Mouse (Mus musculus) hindbrain, embryonic 11.5 days (tissue): ENCODE data around the gene Cgas. TPM values are rescaled to one million over a fixed set of nuclear protein-coding genes. Genes with fewer than 3 reads are reported as not detected.
A peak's percentile ranks its signal among the peaks of the same experiment; 100 is the strongest.
"Not testable (repeated sequence)": the region's sequence is repeated elsewhere in the genome, so short reads cannot be mapped to it uniquely, and the experiment has no call there.

Experiments used
- ATAC-seq: fragments of 200-750 bp; cut with Nextera tagmentation; 2 replicates; pipeline ENCODE4 v1.8.0; 2017; ENCODE audit warnings: mild to moderate bottlenecking, moderate TSS enrichment, moderate library complexity; ENCODE audit not compliant: low FRiP score
- DNase-seq: peaks from one replicate; pipeline ENCODE4 v3.0.0-alpha.2; 2015; ENCODE audit warnings: low spot score
- H3K27ac ChIP-seq: fragments of 300-500 bp; sonication (generic); 2 replicates; pipeline ENCODE4 v1.5.1; 2014; ENCODE audit warnings: mild to moderate bottlenecking, low read depth, low read length
- H3K27me3 ChIP-seq: fragments of 300-500 bp; sonication (generic); 2 replicates; pipeline ENCODE4 v1.6.1; 2014; ENCODE audit warnings: mild to moderate bottlenecking, low read length, moderate library complexity, mixed read lengths; ENCODE audit not compliant: control insufficient read depth, insufficient read depth
- H3K36me3 ChIP-seq: fragments of 300-500 bp; sonication (generic); 2 replicates; pipeline ENCODE4 v1.6.1; 2014; ENCODE audit warnings: mild to moderate bottlenecking, low read length, moderate library complexity, mixed read lengths; ENCODE audit not compliant: control insufficient read depth, insufficient read depth
- H3K4me1 ChIP-seq: fragments of 300-500 bp; sonication (generic); replicated peaks from 2 replicates; pipeline ENCODE4 v1.6.1; 2014; ENCODE audit warnings: low read length, mixed read lengths; ENCODE audit not compliant: control insufficient read depth, insufficient read depth
- H3K4me2 ChIP-seq: fragments of 300-500 bp; sonication (generic); replicated peaks from 2 replicates; pipeline ENCODE4 v1.6.1; 2014; ENCODE audit warnings: mild to moderate bottlenecking, low read depth, low read length
- H3K4me3 ChIP-seq: fragments of 300-500 bp; sonication (generic); 2 replicates; pipeline ENCODE4 v1.5.1; 2014; ENCODE audit warnings: low read depth, low read length
- H3K9ac ChIP-seq: fragments of 300-500 bp; sonication (generic); 2 replicates; pipeline ENCODE4 v1.6.1; 2014; ENCODE audit warnings: low read depth, low read length
- H3K9me3 ChIP-seq: fragments of 300-500 bp; sonication (generic); 2 replicates; pipeline ENCODE4 v1.6.1; 2016; ENCODE audit warnings: low read length; ENCODE audit not compliant: control insufficient read depth
- WGBS: fragments of 180-500 bp; shearing (Covaris S2); extraction: QIAGEN DNeasy Blood & Tissue Kit; methylation state at CpG from one replicate; pipeline ENCODE4 v1.1.7; 2014; 5-methylcytosine and 5-hydroxymethylcytosine counted together
- polyA plus RNA-seq: library from polyadenylated mRNA; unstranded; fragments of >200 nt; fragmentation: Nextera tagmentation; extraction: Ambion mirVana; gene quantifications from 2 replicates; pipeline ENCODE4 v1.2.1, GENCODE M21; 2014

Gene Cgas
- polyA plus RNA-seq, 1 experiment from 2014 or later, result 0.79 TPM

DNA sequence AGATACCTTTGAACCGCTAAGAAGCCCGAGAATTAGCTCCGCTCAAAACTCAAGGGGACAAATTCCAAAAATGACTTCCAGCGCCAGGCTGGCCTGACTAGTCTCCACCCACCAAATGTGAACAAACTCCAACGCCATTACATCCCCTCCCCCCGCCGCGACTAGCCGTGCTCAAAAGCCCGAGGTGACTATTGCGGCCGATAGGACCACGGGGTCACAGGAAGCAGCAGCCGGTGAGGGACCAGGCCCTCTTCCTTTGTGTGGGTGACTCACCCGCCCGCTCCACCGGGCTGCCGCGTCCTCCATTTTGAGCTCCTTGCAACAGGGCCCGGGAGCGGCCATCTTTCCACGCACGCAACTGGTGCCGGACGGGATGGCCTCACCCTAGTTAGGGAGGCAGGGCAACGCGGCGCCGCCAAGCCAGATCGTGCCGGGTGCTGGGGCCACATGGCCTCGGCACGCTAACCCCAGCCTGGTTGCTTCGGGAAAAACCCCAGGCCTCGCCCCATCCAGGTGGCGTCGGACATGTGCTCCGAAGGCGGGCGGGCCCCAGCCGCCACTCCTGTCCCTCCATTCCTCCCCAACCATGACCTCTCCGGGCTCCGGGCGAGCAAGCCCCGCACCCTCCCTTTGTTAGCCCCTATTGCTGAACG lies 37.8 kb upstream of the Cgas start:
- ATAC-seq, result peak; percentile 43
- Histone ChIP-seq H3K27ac (peak overlapping the region; percentile 95), H3K36me3 (peaks cover 4% of the 10 kb centered on the region), H3K4me1 (no peaks in the 10 kb centered on the region), H3K27me3 (no peaks in the 10 kb centered on the region), H3K4me2 (peak overlapping the region; percentile 44), H3K9me3 (no peaks in the 10 kb centered on the region), H3K9ac (peak overlapping the region; percentile 99), H3K4me3 (peak overlapping the region; percentile 99)
- DNase-seq, result peak; percentile 81
- 0% methylated on average over 46 of the region's 46 CpGs for WGBS

DNA sequence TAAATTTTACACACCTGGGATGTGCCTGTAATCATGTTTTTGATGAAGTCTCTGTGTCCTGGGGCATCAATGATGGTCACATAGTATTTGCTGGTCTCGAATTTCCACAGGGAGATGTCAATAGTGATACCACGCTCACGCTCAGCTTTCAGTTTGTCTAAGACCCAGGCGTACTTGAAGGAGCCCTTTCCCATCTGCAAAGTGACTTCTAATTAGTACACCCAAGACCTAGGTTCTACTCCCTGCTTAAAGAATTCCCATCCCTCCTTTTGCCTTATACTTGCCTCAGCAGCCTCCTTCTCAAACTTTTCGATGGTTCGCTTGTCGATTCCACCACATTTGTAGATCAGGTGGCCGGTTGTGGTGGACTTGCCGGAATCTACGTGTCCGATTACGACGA lies 37.2 kb upstream of the Cgas start:
- Histone ChIP-seq H3K27ac (peak overlapping the region; percentile 95; the same call in 1 of the 2 replicates), H3K4me2 (peak overlapping the region; percentile 44), H3K9ac (peak overlapping the region; percentile 99), H3K4me3 (peak overlapping the region; percentile 99)
- H3K27me3 ChIP-seq, DNase-seq, ATAC-seq, H3K9me3 ChIP-seq, H3K4me1 ChIP-seq, H3K36me3 ChIP-seq: not testable (repeated sequence)
- WGBS, result under 1% methylated on average over 13 of the region's 13 CpGs

DNA sequence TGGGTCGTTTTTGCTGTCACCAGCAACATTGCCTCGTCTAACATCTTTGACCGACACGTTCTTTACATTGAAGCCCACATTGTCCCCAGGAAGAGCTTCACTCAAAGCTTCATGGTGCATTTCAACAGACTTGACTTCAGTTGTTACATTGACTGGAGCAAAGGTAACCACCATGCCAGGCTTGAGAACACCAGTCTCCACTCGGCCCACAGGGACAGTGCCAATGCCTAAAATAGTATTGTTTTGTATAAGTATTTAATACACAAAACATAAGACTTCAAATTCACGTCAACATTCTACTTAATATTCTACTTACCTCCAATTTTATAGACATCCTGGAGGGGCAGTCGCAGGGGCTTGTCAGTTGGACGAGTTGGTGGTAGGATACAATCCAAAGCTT lies 36.3 kb upstream of the Cgas start:
- not testable (repeated sequence) for H3K9me3 ChIP-seq, H3K4me1 ChIP-seq, H3K36me3 ChIP-seq, DNase-seq, H3K27me3 ChIP-seq, ATAC-seq
- H3K27ac ChIP-seq, result 0 out of 2 replicates have a peak overlapping the region, but pooled peaks have one; percentile 9
- 36% methylated on average over 8 of the region's 8 CpGs for WGBS
- peak overlapping the region; percentile 99 for H3K4me3 ChIP-seq
- peak overlapping the region; percentile 37; the same call in 1 of the 2 replicates for H3K9ac ChIP-seq
- H3K4me2 ChIP-seq, result peak overlapping the region; percentile 44

DNA sequence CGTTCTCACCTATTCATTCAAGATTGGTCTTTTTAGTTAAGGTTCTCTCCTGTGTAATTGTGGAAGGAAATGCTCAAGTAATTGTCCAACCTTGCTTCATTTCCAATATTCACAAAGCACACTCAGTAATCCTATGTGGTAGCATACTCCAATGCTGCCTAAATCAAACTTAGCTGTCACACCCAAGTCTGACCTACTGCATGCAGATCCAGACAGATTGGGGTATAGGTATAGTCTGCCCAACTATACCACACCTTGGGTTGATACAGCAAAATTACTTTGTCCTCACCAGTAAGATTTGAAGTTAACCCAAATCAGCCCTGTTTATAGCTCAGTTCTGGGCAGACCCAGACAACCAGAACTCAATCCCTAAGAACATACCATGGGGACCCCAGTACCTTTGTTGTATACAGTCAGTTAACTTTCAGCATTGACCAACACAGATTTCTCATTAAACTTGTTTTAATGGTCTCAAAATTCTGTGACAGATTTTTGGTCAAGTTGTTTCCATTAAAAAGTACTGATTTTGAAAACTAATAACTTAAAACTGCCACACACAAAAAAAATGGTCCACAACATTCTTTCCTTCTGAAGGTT lies 35.1 kb upstream of the Cgas start:
- not testable (repeated sequence) for H3K4me2 ChIP-seq, ATAC-seq, H3K4me1 ChIP-seq, H3K9ac ChIP-seq, H3K36me3 ChIP-seq, H3K9me3 ChIP-seq, H3K4me3 ChIP-seq, DNase-seq, H3K27ac ChIP-seq, H3K27me3 ChIP-seq
- WGBS, result 68% methylated on average over 1 of the region's 1 CpGs

DNA sequence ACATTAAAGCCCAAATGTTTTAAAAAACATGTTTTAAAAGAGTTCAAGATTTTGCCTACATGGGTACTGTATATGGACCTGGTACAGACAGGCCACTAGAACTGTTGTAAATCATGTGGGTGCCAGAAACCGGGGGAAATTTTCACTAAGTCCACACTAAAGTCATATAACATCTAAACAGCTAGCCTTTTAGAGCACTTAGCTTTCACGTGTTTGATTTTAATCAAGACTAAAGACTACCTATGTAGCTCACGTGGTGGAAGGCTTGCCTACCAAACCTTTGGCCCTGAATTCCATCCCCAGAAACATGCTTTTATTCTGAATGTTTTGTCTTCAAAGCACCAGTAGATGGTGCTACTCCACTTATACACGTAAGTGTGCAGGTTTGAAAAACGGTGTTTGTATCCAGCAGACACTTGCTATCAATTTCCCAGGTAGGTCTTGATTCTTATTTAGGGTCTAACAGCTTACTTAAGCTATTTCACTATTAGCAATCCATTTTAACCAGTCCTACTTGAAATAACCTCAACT lies 34.0 kb upstream of the Cgas start:
- no peak overlapping the region for H3K4me3 ChIP-seq
- H3K27ac ChIP-seq, result no peak overlapping the region
- H3K27me3 ChIP-seq, result no peaks in the 10 kb centered on the region
- H3K4me1 ChIP-seq, result no peaks in the 10 kb centered on the region
- 2% methylated on average over 5 of the region's 5 CpGs for WGBS
- peaks cover 4% of the 10 kb centered on the region for H3K36me3 ChIP-seq
- H3K9me3 ChIP-seq, result no peaks in the 10 kb centered on the region
- peak; percentile 61 for DNase-seq
- no peak for ATAC-seq
- no peak overlapping the region for H3K9ac ChIP-seq
- H3K4me2 ChIP-seq, result no peak overlapping the region

DNA sequence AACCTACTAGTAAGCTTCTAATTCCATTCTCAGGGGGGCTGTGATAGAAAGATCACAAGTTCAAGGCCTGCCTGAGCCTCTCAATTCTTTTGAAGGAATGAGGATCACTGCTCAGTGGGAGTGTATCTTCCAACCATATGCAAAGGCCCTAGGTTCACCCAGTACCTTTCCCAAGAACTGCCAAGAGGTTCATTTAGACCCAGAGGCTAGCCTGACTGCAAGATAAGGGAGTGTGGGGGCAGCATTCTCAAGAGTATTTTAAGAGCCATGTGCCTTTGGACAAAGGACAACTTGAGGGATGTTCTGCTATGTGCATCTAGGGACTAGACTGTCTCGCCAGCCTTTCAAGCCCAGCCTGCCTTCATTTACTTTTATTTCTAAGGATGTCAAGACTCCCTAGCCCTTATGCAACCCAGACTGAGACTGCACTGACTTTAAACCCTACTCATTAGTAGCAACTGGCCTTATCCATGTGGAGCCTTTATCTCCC lies 33.5 kb upstream of the Cgas start:
- DNase-seq (peak; percentile 51), ATAC-seq (no peak)
- 7% methylated on average over 1 of the region's 1 CpGs for WGBS
- Histone ChIP-seq H3K9me3 (no peaks in the 10 kb centered on the region), H3K9ac (no peak overlapping the region), H3K4me1 (no peaks in the 10 kb centered on the region), H3K36me3 (peaks cover 4% of the 10 kb centered on the region), H3K27me3 (no peaks in the 10 kb centered on the region), H3K27ac (no peak overlapping the region), H3K4me2 (no peak overlapping the region), H3K4me3 (no peak overlapping the region)

DNA sequence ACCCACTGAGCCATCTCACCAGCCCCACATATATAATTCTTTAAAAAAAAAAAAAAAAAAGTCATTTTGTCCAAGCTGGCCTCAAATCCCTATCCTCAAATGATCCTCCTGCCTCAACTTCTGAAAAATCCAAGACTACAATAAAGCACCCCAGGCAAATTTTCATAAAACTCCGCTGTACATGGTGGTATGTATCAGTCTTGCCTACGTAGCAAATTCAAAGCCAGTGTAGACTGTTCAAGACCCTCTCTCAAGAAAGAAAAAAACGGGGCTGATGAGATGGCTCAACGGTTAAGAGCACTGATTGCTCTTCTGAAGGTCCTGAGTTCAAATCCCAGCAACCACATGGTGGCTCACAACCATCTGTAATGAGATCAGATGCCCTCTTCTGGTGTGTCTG lies 32.8 kb upstream of the Cgas start:
- WGBS, result 87% methylated on average over 4 of the region's 4 CpGs
- no peaks in the 10 kb centered on the region for H3K9me3 ChIP-seq
- no peak overlapping the region for H3K4me2 ChIP-seq
- no peak overlapping the region for H3K9ac ChIP-seq
- no peak overlapping the region for H3K27ac ChIP-seq
- no peak for ATAC-seq
- DNase-seq, result peak; percentile 41
- H3K36me3 ChIP-seq, result peaks cover 4% of the 10 kb centered on the region
- no peak overlapping the region for H3K4me3 ChIP-seq
- no peaks in the 10 kb centered on the region for H3K4me1 ChIP-seq
- no peaks in the 10 kb centered on the region for H3K27me3 ChIP-seq

DNA sequence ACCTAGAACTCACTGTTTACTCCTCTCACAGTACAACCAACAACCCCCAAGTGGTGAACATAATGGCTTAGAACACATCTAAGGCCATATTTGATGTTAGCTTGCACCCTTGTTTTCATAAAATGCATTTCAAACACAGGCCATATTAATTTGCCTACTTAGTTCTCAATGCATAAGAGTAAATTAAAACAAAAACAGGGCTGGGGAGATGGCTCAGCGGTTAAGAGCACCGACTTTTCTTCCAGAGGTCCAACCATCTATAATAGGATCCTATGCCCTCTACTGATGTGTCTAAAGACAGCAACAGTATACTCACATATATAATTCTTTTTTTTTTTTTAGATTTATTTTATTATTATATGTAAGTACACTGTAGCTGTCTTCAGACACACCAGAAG lies 32.3 kb upstream of the Cgas start:
- Histone ChIP-seq H3K27me3 (no peaks in the 10 kb centered on the region), H3K9me3 (no peaks in the 10 kb centered on the region), H3K9ac (no peak overlapping the region), H3K36me3 (peaks cover 8% of the 10 kb centered on the region), H3K4me3 (no peak overlapping the region), H3K4me1 (no peaks in the 10 kb centered on the region), H3K27ac (no peak overlapping the region), H3K4me2 (no peak overlapping the region)
- DNase-seq (no peak), ATAC-seq (no peak)
- 92% methylated on average over 2 of the region's 2 CpGs for WGBS
